Mouse (Mus musculus) spleen, adult 2 months (tissue): ENCODE measurements around the gene Fndc11. TPM values are rescaled to one million over a fixed set of nuclear protein-coding genes. Genes with fewer than 3 reads are reported as not detected.

Experiments used
- DNase-seq, 2 experiments: peaks; one replicate each; pipeline versions ENCODE4 v3.0.0 to v3.0.0-alpha.2; 2012 to 2021; ENCODE audit warnings: low spot score in 2 of 2, low read depth in 1 of 2
- H3K27ac ChIP-seq: fragments of 200-500 bp; 2 replicates; pipeline ENCODE4 v1.5.1; 2012; ENCODE audit warnings: low read length, inconsistent platforms; ENCODE audit not compliant: insufficient read depth
- H3K27me3 ChIP-seq: fragments of 200-500 bp; 2 replicates; pipeline ENCODE4 v1.6.1; 2012; ENCODE audit warnings: mild to moderate bottlenecking, moderate library complexity, low read length, inconsistent platforms; ENCODE audit not compliant: control insufficient read depth, insufficient read depth
- H3K36me3 ChIP-seq: fragments of 200-500 bp; 2 replicates; pipeline ENCODE4 v1.6.1; 2012; ENCODE audit warnings: mild to moderate bottlenecking, low read length, inconsistent platforms; ENCODE audit not compliant: control insufficient read depth, insufficient read depth
- H3K4me1 ChIP-seq: fragments of 200-500 bp; 2 replicates; pipeline ENCODE4 v1.6.1; 2011; ENCODE audit warnings: inconsistent platforms; ENCODE audit not compliant: control insufficient read depth, insufficient read depth, insufficient read length
- H3K4me3 ChIP-seq: fragments of 200-500 bp; 2 replicates; pipeline ENCODE4 v1.5.1; 2011; ENCODE audit warnings: mild to moderate bottlenecking, inconsistent platforms; ENCODE audit not compliant: insufficient read depth, insufficient read length; ENCODE audit errors: extremely low read depth
- CTCF ChIP-seq: fragments of 200-500 bp; IDR thresholded peaks from 2 replicates; pipeline ENCODE4 v1.5.1; 2011; ENCODE audit warnings: mild to moderate bottlenecking, inconsistent platforms; ENCODE audit not compliant: insufficient read depth, insufficient read length, insufficient replicate concordance; ENCODE audit errors: extremely low read depth
- POLR2A ChIP-seq: fragments of 200-500 bp; IDR thresholded peaks from 2 replicates; pipeline ENCODE4 v1.6.1; 2011; ENCODE audit warnings: low read depth, low read length, inconsistent platforms
- WGBS: fragments of 180-500 bp; shearing (Covaris S2); methylation state at CpG from one replicate; pipeline ENCODE4 v1.1.7; 2018; 5-methylcytosine and 5-hydroxymethylcytosine counted together
- polyA plus RNA-seq: library from polyadenylated mRNA; depleted of rRNA; stranded (reverse); fragments of >200 nt; gene quantifications from 2 replicates; pipeline ENCODE4 v1.2.3, GENCODE M21; 2012; rRNA removed

Fndc11 gene
- 1.1 and 1.3 TPM in 2 replicates for polyA plus RNA-seq

DNA sequence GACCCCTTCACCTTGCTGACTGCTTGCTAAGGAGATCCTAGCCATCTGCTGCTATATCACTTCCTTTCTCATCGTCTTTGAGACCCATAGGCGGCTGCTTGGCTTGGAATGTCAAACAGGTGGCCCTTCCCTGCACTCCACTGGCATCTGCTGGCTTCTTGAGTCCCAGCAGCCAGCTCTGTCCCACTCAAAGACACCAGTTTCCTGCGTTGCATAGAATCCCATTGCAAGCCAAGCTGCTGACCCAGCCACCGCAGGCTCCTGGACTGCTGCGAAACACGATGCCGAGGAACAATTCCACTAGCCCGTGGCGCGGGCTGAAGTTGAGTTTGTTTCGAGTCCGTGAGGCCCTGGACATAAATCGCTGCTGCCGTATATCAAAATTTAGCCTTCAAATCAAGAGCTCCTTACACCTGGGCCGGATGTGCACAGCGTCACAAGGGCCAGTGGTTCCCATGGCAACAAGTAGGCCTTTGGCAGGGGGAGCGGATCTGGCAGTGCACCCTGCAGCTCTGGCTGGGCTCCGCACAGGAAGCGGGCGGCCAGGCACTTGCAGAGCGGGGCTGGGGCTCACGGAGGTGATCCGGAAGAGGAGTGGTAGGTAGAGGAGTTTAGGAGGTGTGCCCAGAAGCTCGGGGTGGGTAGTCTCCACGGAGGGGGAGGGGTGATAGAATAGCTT, at the start of gene Fndc11:
TSS of gene Fndc11 (plus strand) at position 476 of the 679 bp plus-strand sequence.
- H3K27ac ChIP-seq = peak within 1 kb of the TSS; percentile 75
- H3K4me1 ChIP-seq = peaks cover 19% of the 10 kb centered on the region; the same call in 1 of the 2 replicates
- H3K36me3 ChIP-seq = no peaks in the 10 kb centered on the region
- peak within 1 kb of the TSS; percentile 22; the same call in 1 of the 2 replicates for H3K4me3 ChIP-seq
- 2% methylated on average over 25 of the region's 25 CpGs for WGBS
- H3K27me3 ChIP-seq = no peaks in the 10 kb centered on the region
- TF ChIP-seq POLR2A = peak; percentile 2; the same call in 1 of the 2 replicates
- no peak for TF ChIP-seq CTCF
- peak; percentile 89 to 91 for DNase-seq

DNA sequence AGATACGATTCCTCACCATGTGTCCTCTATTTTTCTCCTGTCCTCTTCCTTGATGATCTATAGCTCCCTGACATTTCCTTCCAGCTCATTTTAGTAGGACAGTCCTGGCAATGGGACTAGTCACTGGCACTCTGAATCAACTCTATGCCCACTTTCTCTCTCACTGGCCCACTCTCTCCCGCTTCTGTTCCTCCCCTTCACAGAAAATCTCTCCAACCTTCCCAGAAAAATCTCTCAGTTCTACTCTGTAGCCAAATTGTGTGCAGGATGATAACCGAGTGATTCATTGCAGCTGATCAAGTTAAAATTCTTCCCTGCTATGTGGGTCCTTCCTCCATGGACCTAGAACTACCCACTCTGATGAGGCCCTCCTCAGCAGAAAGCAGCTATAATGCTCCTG, 45.2 kb upstream of the Fndc11 start:
- H3K36me3 ChIP-seq = no peaks in the 10 kb centered on the region
- no peak overlapping the region for H3K4me3 ChIP-seq
- no peaks in the 10 kb centered on the region; the same call in 1 of the 2 replicates for H3K27me3 ChIP-seq
- no peaks in the 10 kb centered on the region for H3K4me1 ChIP-seq
- TF ChIP-seq POLR2A = no peak
- TF ChIP-seq CTCF = no peak
- H3K27ac ChIP-seq = no peak overlapping the region
- DNase-seq = no peak
- 83% methylated on average over 3 of the region's 3 CpGs for WGBS

DNA sequence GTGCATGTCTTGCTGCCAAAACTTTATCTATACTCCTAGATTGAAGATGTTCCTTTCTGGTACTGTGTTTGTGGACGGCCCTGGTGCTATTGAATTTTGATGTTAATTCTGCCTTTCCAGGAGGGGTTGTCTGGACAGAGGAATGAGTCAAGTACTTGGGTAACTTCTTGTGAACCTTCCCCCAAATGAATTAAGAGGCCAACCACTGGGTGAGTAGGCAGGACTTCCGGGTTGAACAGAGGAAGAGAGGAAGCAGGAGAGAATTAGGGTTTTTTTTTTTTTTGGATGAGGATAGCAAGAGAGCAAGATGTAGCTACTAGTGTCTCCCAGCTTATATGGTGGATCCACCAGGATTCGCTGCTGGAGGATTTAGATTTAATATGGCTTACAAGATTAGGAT, 41.8 kb upstream of the Fndc11 start:
- Histone ChIP-seq H3K4me1 (no peaks in the 10 kb centered on the region), H3K36me3 (no peaks in the 10 kb centered on the region), H3K4me3 (no peak overlapping the region), H3K27me3 (no peaks in the 10 kb centered on the region; the same call in 1 of the 2 replicates), H3K27ac (no peak overlapping the region)
- DNase-seq = no peak
- TF ChIP-seq POLR2A (no peak), CTCF (no peak)
- 70% methylated on average over 3 of the region's 3 CpGs for WGBS

DNA sequence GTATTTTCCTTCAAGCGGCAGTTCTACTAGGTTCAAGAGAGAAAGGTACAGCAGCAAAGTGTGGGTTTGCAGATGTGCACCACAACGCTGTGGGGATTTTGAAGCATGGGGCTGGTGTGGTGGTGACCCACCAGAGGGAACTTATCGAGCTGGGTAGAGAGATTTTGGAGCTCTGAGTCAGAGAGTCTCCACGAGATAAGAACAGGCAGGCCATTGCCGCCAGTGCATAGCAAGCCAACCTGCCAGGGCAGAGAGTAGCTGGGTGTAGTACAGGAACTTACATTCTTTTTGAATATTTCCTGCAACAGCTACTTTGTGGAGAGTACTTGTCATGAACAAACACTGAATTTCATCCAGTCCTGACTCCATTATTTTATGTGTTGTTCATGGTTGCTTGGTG, 41.3 kb upstream of the Fndc11 start:
- no peak for DNase-seq
- 62% methylated on average over 5 of the region's 5 CpGs for WGBS
- no peak for TF ChIP-seq CTCF
- no peak for TF ChIP-seq POLR2A

DNA sequence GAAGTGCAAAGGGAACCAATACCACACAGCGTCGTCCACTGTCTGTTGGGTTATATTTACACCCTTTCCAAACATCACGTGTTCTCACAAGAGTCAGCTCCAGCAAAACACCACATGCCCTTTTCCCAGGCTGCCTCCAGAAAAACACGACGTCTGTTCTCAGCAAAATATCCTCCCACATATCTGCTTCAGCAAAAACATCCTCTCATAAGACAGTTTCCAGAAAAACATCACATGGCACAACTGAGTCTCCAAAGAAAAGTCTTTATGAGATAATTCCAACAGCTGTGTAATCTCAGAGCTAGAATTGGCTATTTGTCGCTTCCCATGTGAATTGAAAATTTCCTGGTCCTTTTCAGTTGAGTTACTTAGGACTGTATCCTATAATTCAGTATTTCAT, 38.9 kb upstream of the Fndc11 start:
- H3K4me3 ChIP-seq = no peak overlapping the region
- H3K27me3 ChIP-seq = no peaks in the 10 kb centered on the region; the same call in 1 of the 2 replicates
- H3K36me3 ChIP-seq = no peaks in the 10 kb centered on the region
- TF ChIP-seq CTCF (no peak), POLR2A (no peak)
- WGBS = 79% methylated on average over 6 of the region's 6 CpGs
- DNase-seq = no peak
- H3K27ac ChIP-seq = no peak overlapping the region
- no peaks in the 10 kb centered on the region for H3K4me1 ChIP-seq

More for the DNA sequence above, 41.3 kb upstream of the Fndc11 start:
- Histone ChIP-seq H3K4me1 (no peaks in the 10 kb centered on the region), H3K4me3 (no peak overlapping the region), H3K36me3 (no peaks in the 10 kb centered on the region), H3K27ac (no peak overlapping the region), H3K27me3 (no peaks in the 10 kb centered on the region; the same call in 1 of the 2 replicates)

DNA sequence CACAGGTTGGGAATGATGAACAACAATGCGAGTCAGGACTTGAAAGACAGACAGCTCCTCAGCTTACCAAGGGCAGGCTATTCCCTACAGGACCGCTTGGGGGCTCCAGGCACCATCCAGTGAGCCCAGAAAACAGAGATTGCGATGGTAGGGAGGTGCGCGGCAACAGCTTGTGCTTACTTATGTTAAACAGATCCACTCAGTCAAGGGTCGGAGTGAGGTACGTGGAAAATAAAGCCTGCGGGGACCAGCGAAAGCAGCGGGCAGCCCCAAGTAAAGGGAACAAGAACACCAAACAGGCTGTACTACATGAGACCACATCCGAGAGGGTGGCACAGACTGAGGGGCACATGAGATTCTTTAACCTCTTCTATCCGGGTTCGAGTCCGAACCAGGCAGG, 33.2 kb upstream of the Fndc11 start:
- peak; percentile 82 to 87 for DNase-seq
- H3K27ac ChIP-seq = peak overlapping the region; percentile 98
- peaks cover 6% of the 10 kb centered on the region; the same call in 1 of the 2 replicates for H3K4me1 ChIP-seq
- TF ChIP-seq POLR2A = no peak
- peak; percentile 98 for TF ChIP-seq CTCF
- H3K36me3 ChIP-seq = no peaks in the 10 kb centered on the region
- no peaks in the 10 kb centered on the region; the same call in 1 of the 2 replicates for H3K27me3 ChIP-seq
- under 1% methylated on average over 14 of the region's 14 CpGs for WGBS
- H3K4me3 ChIP-seq = peak overlapping the region; percentile 95
